Mouse (Mus musculus) CH12F3 (cell line): ENCODE measurements around the gene Cpt1a.

Experiments
- in situ Hi-C: fragments of 300-500 bp; cut with MboI; formaldehyde crosslinking; loops from 2 replicates; pipeline ENCODE4 v1.14.3; 2020; ENCODE audit warnings: low sequenced_read_pairs

The Cpt1a gene

DNA sequence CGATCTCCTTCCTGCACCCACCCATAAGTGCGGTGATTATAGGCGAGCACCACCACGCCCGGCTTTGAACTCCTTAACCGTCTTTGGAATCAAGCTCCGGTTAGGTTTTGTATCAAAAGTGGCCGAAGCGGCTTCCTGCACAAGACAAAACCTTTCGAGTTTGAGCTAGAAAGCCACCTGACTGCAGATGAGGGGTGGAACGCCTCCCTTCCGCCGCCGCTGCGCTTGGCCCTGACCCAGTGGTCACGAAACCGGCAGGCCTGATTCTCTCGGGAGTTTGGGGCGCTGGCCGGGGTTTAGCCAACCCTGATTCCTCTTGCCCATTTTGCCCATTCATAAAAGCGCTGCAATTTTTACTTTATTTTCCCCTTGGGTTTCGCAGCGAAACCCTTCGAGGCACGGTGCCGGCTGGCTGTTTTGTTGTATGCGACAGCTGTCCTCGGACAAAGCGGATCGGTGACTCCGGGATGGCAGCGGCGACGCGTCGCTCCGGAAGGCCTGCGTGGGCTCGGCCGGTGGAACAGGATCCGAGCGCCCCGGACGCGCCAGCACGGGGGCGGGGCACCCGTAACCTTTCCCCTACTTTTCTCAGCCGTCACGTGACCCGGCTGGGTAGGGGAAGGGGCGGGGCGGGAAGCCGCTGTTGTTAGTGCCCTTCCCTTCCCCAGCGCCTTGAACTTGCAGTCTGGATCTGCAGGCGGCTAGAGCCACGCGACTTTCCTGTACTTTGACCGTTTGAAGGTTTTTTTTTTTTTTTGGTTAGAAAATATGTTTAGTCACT, 3.0 kb downstream of the Cpt1a start:
- in situ Hi-C loops: no loop called here

DNA sequence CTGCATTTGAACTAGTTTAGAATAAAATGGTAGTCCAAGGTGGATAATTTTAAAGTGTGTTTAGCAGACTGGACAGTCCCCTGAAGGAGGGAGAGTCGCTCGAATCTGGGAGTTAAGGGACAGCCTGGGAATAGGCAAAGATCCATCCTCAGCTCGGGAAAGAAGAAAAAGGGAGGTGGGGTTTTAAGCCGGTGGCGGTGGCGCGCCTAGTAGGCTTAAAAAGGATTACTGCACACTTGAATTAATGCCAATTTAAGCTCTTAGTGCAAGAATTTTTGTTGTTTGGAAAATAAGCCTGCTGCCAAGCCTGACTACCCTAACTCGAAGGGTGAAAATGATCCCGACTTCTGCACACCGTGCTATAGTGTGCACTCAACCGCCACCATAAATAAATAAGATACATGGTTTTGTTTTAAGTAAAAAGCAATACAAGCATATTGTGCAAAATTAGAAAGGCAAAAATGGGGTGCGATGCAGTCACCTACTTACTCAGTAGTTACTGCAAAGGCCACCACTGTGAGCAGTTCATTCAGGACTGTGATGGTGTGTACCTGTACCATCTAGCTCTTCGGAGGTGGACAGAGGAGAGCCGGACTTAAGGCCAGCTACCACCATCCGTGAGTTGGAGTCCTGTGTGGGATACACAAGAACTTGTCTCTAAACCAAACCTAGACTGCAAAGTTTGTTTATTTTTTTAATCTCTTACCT, 3.8 kb downstream of the Cpt1a start:
- in situ Hi-C loops: no loop called here

GRCm38 (mm10) chr19:3326479-3327047, 4.4 kb downstream of the Cpt1a start:
- in situ Hi-C loops: no loop called here

- in situ Hi-C loops: no loop called here
Measured at GRCm38 (mm10) chr19:3333247-3333646, 11.1 kb downstream of the Cpt1a start.

GRCm38 (mm10) chr19:3333694-3334515, 11.8 kb downstream of the Cpt1a start:
- in situ Hi-C loops: no loop called here

DNA sequence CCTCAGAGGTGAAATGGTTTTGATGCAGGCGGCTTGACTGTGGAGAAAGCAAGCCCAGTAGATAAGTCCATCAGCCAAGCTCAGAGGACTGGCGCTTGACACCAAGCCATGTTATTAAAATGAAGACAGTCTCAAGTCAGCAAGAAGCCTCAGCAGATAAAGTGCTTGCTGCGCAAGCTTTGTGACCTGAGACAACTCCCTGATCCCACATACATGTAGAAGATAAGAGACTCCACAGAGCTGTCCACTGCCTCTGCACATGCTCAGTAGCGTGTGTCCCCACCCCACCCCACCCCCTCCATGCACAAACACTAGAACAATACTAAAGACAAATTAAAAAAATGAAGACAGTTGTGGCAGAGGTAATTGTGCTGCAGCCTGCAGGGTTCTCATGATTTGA, 12.4 kb downstream of the Cpt1a start:
- in situ Hi-C loops: no loop called here

DNA sequence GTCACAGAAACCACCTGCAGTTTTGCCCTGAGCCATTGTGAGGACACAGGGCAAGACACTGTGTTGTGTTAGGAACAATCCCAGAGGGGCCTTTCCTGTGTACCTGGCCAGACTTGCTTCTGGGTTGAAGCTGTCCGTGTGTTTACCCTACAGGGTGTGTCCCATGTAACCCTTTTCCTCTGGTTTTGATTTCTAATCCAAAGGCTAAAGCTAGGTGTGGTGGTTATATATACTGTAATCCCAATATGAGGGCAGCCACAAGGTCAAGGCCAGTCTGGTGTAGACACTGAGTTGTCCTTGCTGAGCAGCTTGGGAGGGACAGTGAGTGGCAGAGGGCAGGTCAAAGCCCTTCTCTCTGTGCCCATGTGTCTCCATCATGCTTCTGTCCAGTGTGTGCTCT, 13.8 kb downstream of the Cpt1a start:
- in situ Hi-C loops: no loop called here

DNA sequence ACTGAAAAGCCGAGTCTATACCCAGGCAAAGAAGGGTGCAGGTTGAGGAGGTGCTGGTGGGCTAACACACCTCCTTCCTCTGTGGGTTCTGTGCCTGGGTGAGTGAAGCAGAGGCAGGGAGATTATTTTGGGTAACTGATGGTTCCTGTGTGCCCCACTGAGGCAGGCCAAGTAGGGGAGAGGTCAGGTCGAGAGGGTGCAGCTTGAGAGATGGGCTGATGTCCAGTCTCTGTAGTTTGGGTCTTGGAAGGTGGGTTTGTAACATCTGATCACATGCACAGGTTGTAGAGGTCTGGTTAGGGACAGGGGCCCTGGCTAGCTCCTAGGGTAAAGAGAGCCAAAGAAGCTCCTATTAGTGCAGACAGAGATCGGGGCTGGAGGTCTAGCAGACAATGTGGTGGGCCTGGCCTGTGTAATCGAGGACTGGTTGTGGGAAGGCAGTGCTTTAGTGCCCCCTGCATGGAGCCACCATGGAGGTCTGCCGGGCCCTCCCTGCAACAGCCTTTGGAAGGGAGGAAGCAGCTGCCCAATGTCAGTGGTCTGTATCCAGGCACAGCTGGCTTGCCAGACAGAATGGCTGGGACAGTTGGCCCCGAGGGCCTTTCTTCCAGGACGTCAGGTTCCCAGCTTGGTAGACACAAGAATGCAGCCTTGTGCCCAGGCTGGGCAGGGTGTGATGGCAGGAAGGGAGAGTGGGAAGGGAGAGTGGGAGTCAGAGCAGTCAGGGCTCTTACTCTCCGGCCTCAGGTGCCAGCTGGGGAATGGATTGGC, 14.5 kb downstream of the Cpt1a start:
- in situ Hi-C loops: no loop called here

DNA sequence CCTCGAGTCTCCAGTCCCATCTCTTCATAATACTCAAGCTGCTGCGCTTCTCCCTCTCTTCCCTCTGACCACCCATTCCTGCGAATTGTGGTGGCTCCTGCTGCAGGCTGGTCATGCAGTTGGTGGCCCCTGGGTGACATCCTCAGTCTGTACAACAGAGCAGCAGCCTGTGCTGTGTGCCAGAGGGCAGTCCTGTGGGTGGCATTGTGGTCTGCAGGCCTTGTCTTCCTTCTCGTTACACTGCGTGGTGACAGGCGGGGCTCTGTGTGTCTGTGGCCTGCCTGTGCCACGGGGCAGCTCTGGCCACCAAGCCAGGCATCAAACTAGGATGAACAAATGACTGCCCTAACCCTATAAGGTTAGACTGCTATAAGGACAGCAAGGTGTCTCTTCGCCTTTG, 17.1 kb downstream of the Cpt1a start:
- in situ Hi-C loops: no loop called here

DNA sequence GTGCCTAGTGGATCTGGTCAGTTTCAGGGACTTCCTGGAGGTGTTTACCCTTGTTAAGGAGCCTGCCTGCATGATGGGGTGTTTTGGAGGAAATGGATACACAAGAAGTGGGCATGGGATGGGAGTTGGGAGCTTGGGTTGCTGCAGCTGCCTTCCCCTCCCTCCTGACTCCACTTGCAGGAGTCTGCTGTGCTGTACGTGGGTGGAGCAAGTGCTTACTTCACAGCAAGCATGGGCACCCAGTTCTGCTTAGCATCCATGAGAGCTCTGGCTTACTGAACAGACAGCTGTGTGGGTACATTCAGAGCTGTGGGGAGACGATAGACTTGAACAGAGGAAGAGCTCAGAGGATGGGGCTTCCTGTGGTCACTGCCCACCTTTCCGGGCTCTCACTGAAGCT, 18.9 kb downstream of the Cpt1a start:
- in situ Hi-C loops: no loop called here

- in situ Hi-C loops: no loop called here
Measured at GRCm38 (mm10) chr19:3343929-3344328, 21.8 kb downstream of the Cpt1a start.

DNA sequence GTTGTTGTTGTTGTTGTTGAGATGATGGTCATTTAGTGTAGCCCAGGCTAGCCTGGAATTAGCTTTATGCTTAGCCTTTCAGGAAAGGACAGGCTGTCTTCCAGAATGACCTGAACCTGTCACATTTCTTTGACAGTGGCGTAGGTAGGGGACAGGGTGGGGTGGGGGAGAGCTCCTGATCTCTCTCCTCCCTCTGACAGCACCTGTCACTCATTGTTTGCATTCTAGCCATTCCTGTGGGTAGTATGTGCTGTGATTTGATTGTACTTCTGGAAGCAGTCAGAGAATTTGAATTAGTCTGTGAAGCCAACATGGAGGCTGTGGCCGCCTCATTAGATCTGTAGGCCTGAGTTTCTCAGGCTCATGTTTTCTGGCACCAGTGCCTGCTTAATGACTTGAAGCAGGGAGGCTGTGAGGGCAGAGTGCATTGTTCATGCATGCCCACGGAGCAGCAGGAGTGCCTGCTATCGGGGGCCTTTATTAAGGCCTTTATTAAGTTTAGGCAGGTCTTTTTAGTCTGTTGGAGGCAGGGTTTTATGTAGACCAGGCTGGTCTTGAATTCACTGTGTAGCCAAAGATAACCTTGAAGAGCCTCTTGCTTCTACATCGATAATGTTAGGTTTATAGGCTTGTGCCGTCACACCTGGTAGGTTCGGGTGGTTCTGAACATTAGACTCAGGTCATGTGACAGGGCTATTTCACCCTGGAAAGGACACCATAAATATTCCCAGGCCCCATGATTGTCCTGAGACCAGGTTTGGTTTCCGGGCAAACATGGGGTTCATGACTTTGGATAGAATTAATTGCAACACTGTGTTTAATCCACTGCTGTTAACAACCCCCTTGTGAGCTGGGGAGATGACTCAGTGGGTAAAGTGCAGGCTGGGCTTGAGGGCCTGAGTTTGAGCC, 22.8 kb downstream of the Cpt1a start:
- in situ Hi-C loops: no loop called here

DNA sequence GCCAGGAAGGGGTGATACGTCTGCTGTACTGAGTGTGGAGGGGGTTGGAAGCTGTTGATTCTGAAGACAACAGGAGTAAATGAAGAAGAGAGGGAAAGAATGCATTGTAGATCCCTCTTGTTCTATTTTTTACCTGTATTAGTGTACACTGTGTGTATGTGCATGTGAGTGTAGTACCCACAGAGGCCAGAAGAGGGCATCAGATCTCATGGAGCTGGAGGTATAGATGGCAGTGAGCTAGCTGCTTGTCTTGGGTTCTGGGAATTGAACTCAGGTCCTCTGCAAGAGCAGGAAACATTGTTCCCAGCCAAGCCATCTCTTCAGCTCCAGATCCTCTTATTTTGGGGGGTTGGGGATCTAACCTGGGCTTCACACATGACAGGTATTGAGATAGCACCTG, 25.6 kb downstream of the Cpt1a start:
- in situ Hi-C loops: no loop called here

DNA sequence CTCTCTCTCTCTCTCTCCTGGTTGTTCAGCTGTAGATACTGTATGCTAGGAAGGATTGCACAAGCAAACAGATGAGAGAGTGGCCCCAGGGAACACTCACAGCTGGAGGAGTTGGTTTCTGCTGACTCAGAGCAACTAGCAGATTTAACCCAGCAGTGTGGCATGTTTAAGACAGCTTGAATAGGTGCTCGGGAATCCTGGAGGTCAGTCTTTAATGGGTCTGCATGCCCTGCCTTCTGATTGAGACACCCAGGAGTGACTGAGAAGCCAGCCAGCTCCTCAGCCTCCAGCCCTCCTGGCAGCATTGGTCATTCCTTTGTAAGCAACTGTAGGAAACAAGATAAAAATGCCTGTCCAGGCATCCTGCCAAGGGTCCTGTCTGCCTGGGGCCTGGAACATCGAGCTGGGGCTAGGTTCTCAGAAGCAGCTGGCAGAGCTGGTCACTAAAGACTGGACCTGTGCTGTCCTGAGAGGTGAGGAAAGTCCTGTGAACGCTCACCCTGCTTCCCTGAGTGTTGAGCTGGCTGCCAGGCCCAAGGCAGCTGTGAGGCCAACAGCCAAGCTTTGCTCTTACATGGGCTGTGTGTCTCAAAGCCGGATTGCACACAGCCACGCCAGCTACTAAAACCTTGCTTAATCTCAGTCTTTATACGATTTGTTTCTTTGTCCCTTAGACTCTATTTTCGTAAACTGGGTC, 31.4 kb downstream of the Cpt1a start:
- in situ Hi-C loops: no loop called here

GRCm38 (mm10) chr19:3355096-3355495, 33.0 kb downstream of the Cpt1a start:
- in situ Hi-C loops: no loop called here

GRCm38 (mm10) chr19:3356516-3356915, 34.4 kb downstream of the Cpt1a start:
- in situ Hi-C loops: no loop called here

- in situ Hi-C loops: no loop called here
Measured at GRCm38 (mm10) chr19:3357620-3358019, 35.5 kb downstream of the Cpt1a start.

DNA sequence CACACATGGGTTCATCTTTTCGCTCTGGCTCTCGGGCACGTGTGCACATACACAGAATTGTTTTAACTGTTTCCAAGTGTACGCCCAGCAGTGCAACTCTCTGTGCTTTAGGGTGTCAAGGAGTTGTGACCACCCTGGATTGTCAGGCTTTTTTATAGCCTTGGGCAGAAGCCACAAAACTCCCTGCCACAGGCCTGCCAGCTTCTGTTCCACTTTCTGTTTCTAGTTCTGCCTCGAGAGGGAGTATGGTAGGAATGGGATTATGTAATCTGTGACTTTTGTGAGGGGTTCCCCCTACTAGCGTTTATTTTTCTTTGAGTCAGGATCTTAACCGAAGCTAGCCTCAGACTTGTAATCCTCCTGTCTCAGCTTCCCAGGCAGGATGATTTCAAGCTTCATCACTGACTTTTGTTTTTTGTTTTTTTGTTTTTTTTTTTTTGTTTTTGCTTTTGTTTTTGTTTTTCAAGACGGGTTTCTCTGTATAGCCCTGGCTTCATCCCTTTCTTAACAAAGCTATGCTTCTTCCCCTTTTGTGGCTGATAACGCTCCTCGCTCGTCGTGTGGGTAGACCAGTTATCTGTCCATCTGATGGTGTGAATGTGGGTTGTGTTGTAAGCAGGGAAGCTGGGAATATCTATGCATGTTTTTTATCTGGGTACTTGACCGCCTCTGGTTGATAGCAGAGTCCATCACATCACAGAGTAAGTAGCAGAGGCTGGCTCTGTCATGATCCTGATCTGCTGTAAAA, 37.9 kb downstream of the Cpt1a start:
- in situ Hi-C loops: no loop called here
